Mouse (Mus musculus): ENCODE measurements around the gene Banp.

- TF ChIP-seq CTCF (IDR thresholded peaks at IDR 0.05) (peak; percentile 13; the same call in 1 of the 2 replicates), POLR2A (IDR thresholded peaks at IDR 0.05; ENCODE audit: insufficient read depth, low read depth, low read length) (no peak), EP300 (IDR thresholded peaks at IDR 0.05; ENCODE audit: insufficient read depth, low read depth, low read length) (no peak)
These were observed 125.4 kb downstream of the Banp start for GRCm38 (mm10) chr8:122074977-122075376.
